Mouse (Mus musculus): Measurements from ENCODE around the gene 9430097D07Rik.

9430097D07Rik gene

GRCm38 (mm10) chr2:32575586-32576160 is at the start of gene 9430097D07Rik:
9430097D07Rik (minus strand) TSS chr2:32575684.
- no peak for DNase-seq (ENCODE audit: low spot score)

- DNase-seq (ENCODE audit: low spot score) = no peak
Observed at GRCm38 (mm10) chr2:32624111-32624748, 48.7 kb upstream of the 9430097D07Rik start.

GRCm38 (mm10) chr2:32621517-32621859 is 46.0 kb upstream of the 9430097D07Rik start, which contains the start of gene Ak1:
Ak1 (plus strand) TSS chr2:32621758.
- no peak for DNase-seq (ENCODE audit: low spot score)

- DNase-seq (ENCODE audit: low spot score) = no peak
Observed at GRCm38 (mm10) chr2:32620682-32621516, 45.4 kb upstream of the 9430097D07Rik start.

GRCm38 (mm10) chr2:32618051-32618450 is 42.6 kb upstream of the 9430097D07Rik start:
- DNase-seq (ENCODE audit: low spot score) = no peak

GRCm38 (mm10) chr2:32617601-32618000 is 42.1 kb upstream of the 9430097D07Rik start:
- no peak for DNase-seq (ENCODE audit: low spot score)

GRCm38 (mm10) chr2:32617109-32617508 is 41.6 kb upstream of the 9430097D07Rik start:
- no peak for DNase-seq (ENCODE audit: low spot score)

- no peak for DNase-seq (ENCODE audit: low spot score)
Observed at GRCm38 (mm10) chr2:32612274-32612673, 36.8 kb upstream of the 9430097D07Rik start.

GRCm38 (mm10) chr2:32610610-32611229 is 35.2 kb upstream of the 9430097D07Rik start:
- DNase-seq (ENCODE audit: low spot score) = no peak

GRCm38 (mm10) chr2:32608778-32609435 is 33.4 kb upstream of the 9430097D07Rik start:
- DNase-seq (ENCODE audit: low spot score) = no peak

- DNase-seq (ENCODE audit: low spot score) = no peak
Observed at GRCm38 (mm10) chr2:32608141-32608777, 32.8 kb upstream of the 9430097D07Rik start.

- DNase-seq (ENCODE audit: low spot score) = no peak
Observed at GRCm38 (mm10) chr2:32607262-32607947, 31.9 kb upstream of the 9430097D07Rik start.

GRCm38 (mm10) chr2:32606161-32607142 is 31.0 kb upstream of the 9430097D07Rik start:
- no peak for DNase-seq (ENCODE audit: low spot score)

- no peak for DNase-seq (ENCODE audit: low spot score)
Observed at GRCm38 (mm10) chr2:32604631-32605030, 29.1 kb upstream of the 9430097D07Rik start.

GRCm38 (mm10) chr2:32602600-32603054 is 27.1 kb upstream of the 9430097D07Rik start:
- DNase-seq (ENCODE audit: low spot score) = peak; percentile 92

- DNase-seq (ENCODE audit: low spot score) = no peak
Observed at GRCm38 (mm10) chr2:32601417-32602065, 26.1 kb upstream of the 9430097D07Rik start.

- no peak for DNase-seq (ENCODE audit: low spot score)
Observed at GRCm38 (mm10) chr2:32599409-32599808, 23.9 kb upstream of the 9430097D07Rik start, which contains the start of gene St6galnac6. St6galnac6 (plus strand) TSS chr2:32599709.

- no peak for DNase-seq (ENCODE audit: low spot score)
Observed at GRCm38 (mm10) chr2:32598506-32598905, 23.0 kb upstream of the 9430097D07Rik start.

- no peak for DNase-seq (ENCODE audit: low spot score)
Observed at GRCm38 (mm10) chr2:32597699-32598098, 22.2 kb upstream of the 9430097D07Rik start.

Measured in ovary, postnatal 10 days (tissue).